Comparison of ENCODE assay signal across 10 mouse cellular contexts in genomic region chr1:88465722-88466121, GRCm38 (mm10). TPM values are rescaled to one million over a fixed set of nuclear protein-coding genes. Genes with fewer than 3 reads are reported as not detected.
A peak's percentile ranks its signal among the peaks of the same experiment; 100 is the strongest.
DNase-seq lines count a peak whose midpoint lies in the region; ATAC-seq and TF ChIP-seq lines count a peak whose summit lies in the region.
"Had no signal": no experiment of that assay in that cellular context is flagged by ENCODE, and none has a peak within 500 bp of the region (broad histone marks: within the 10 kb centered on the region; RNA-seq: fewer than 3 reads in every experiment).

No protein-coding gene starts in this region.

- no peak overlapping the region for H3K27ac ChIP-seq in liver, adult 2 months (replicated peaks; ENCODE audit: insufficient read depth, low read depth, low read length)
- no peak overlapping the region for H3K27ac ChIP-seq in cortical plate, adult 2 months (ENCODE audit: insufficient read depth, low read length)
- H3K27ac ChIP-seq in midbrain, postnatal 0 days (ENCODE audit: low read depth, low read length): no peak overlapping the region

- H3K79me2 ChIP-seq in liver, adult 2 months (ENCODE audit: control insufficient read depth, insufficient read depth, low read length): no peaks in the 10 kb centered on the region

- no peak for ATAC-seq in midbrain, postnatal 0 days (ENCODE audit: low FRiP score)

- 84% methylated on average over 4 of the region's 4 CpGs for WGBS in liver, adult 2 months
- 72% methylated on average over 4 of the region's 4 CpGs for WGBS in midbrain, postnatal 0 days

- no peaks in the 10 kb centered on the region for H3K4me1 ChIP-seq in liver, adult 2 months (ENCODE audit: control insufficient read depth, insufficient read depth, low read length)
- H3K4me1 ChIP-seq in cortical plate, adult 2 months (ENCODE audit: control insufficient read depth, insufficient read depth, low read length): no peaks in the 10 kb centered on the region
- H3K4me1 ChIP-seq in midbrain, postnatal 0 days (ENCODE audit: insufficient read depth, low read length): no peaks in the 10 kb centered on the region

- peak; percentile 32 for TF ChIP-seq CTCF in liver, adult 2 months (IDR thresholded peaks at IDR 0.05; ENCODE audit: low read depth, low read length)
- TF ChIP-seq CTCF in cortical plate, adult 2 months (IDR thresholded peaks at IDR 0.05; ENCODE audit: extremely low read depth, insufficient read depth, low read length): peak; percentile 53
- peak; percentile 71 for TF ChIP-seq CTCF in midbrain, postnatal 0 days (IDR thresholded peaks at IDR 0.05)

- no peaks in the 10 kb centered on the region for H3K36me3 ChIP-seq in liver, adult 2 months (ENCODE audit: control insufficient read depth, insufficient read depth, low read length)
- H3K36me3 ChIP-seq in midbrain, postnatal 0 days (ENCODE audit: insufficient read depth, low read length): no peaks in the 10 kb centered on the region
- H3K36me3 ChIP-seq: G1E had no signal

- peak; percentile 46 for DNase-seq in embryo, embryonic 11 days
- DNase-seq in embryo, embryonic 10.5 days (ENCODE audit: low spot score): no peak
- DNase-seq in liver, adult 2 months (ENCODE audit: extremely low read depth, low read depth, low spot score): no peak
- no peak for DNase-seq in liver
- DNase-seq in midbrain, postnatal 0 days (ENCODE audit: low spot score): peak; percentile 48
- no peak for DNase-seq in spleen, adult 18-20 months
- DNase-seq in gastrocnemius, adult 18-20 months (ENCODE audit: low spot score): no peak

- H3K9me3 ChIP-seq in midbrain, postnatal 0 days (ENCODE audit: low read length): no peaks in the 10 kb centered on the region
- H3K9me3 ChIP-seq: G1E had no signal

- no peak for TF ChIP-seq POLR2A in liver, adult 2 months (IDR thresholded peaks at IDR 0.05; ENCODE audit: extremely low read depth, insufficient read depth, low read length)
- no peak for TF ChIP-seq POLR2A in cortical plate, adult 2 months (IDR thresholded peaks at IDR 0.05; ENCODE audit: extremely low read depth, insufficient read depth, low read length)

- no peaks in the 10 kb centered on the region for H3K27me3 ChIP-seq in liver, adult 2 months (ENCODE audit: control insufficient read depth, insufficient read depth, low read length)
- no peaks in the 10 kb centered on the region for H3K27me3 ChIP-seq in midbrain, postnatal 0 days (ENCODE audit: insufficient read depth, low read length)

- no peak overlapping the region for H3K4me2 ChIP-seq in midbrain, postnatal 0 days (ENCODE audit: low read depth, low read length, poor library complexity, severe bottlenecking)

- no peak overlapping the region for H3K9ac ChIP-seq in liver, adult 2 months (ENCODE audit: low read depth, low read length)
- no peak overlapping the region for H3K9ac ChIP-seq in midbrain, postnatal 0 days (replicated peaks; ENCODE audit: low read length, poor library complexity, severe bottlenecking)

- H3K4me3 ChIP-seq in liver, adult 2 months (ENCODE audit: insufficient read depth, low read depth, low read length): no peak overlapping the region
- no peak overlapping the region for H3K4me3 ChIP-seq in cortical plate, adult 2 months (ENCODE audit: insufficient read depth, low read length)
- no peak overlapping the region for H3K4me3 ChIP-seq in midbrain, postnatal 0 days (ENCODE audit: low read depth, low read length)

RNA-seq across cellular contexts. Expression of gene Glrp1, which starts 44.1 kb away (rescaled TPM):
- 0.07 and 0.09 TPM in 2 replicates for total RNA-seq in liver, adult 2 months (2014; rRNA removed)
- 0.04 TPM in 1 of 2 replicates, not detected in the other for polyA plus RNA-seq in liver, adult 2 months (2012; rRNA removed)
- polyA plus RNA-seq in cortical plate, adult 2 months (2012; rRNA removed): 0.08 and 0.11 TPM in 2 replicates
- not detected in 2 replicates for total RNA-seq in midbrain, postnatal 0 days (2014; rRNA removed)
- 0.07 TPM in 1 of 2 replicates, not detected in the other for polyA plus RNA-seq in midbrain, postnatal 0 days (2015; fragmentation: Nextera tagmentation; extraction: Ambion mirVana)
- not detected for total RNA-seq in gastrocnemius, adult 18-20 months (2021)
- polyA plus RNA-seq: G1E; stomach, embryonic 14.5 days had no signal

RNA-seq across cellular contexts. Expression of gene Spp2, which starts 59.0 kb away (rescaled TPM):
- 216 and 373 TPM in 2 replicates for total RNA-seq in liver, adult 2 months (2014; rRNA removed)
- polyA plus RNA-seq in liver, adult 2 months (2012; rRNA removed): 298 and 325 TPM in 2 replicates
- polyA plus RNA-seq in cortical plate, adult 2 months (2012; rRNA removed): 0.26 and 0.56 TPM in 2 replicates
- 2.8 TPM in 1 of 2 replicates, not detected in the other for total RNA-seq in midbrain, postnatal 0 days (2014; rRNA removed)
- polyA plus RNA-seq in midbrain, postnatal 0 days (2015; fragmentation: Nextera tagmentation; extraction: Ambion mirVana): 1.3 and 2.4 TPM in 2 replicates
- not detected for total RNA-seq in gastrocnemius, adult 18-20 months (2021)
- total RNA-seq: G1E had no signal
- polyA plus RNA-seq: G1E had no signal

Comparison
In these comparisons a context has a peak if more than half of its experiments do, and no peak if none do; other contexts are left out.
1. DNase-seq: peak in embryo, embryonic 11 days (single experiment) and midbrain, postnatal 0 days (single experiment); none in embryo, embryonic 10.5 days (single experiment), liver, adult 2 months (single experiment), liver (single experiment), spleen, adult 18-20 months (0 of 2) and gastrocnemius, adult 18-20 months (single experiment).
2. RNA of gene Spp2, which starts 59.0 kb away (total RNA-seq): 216 to 373 TPM in liver, adult 2 months; 2.8 TPM in midbrain, postnatal 0 days and not detected in gastrocnemius, adult 18-20 months; every median in the first group is over 10 times any median in the second.
3. Peak in every context shown above with its lines, with median percentiles within 50 percentile points of each other: CTCF ChIP-seq.